Mouse (Mus musculus) megakaryocyte, embryonic 14.5 days (primary cell): ENCODE data around the gene Nlrx1.

Experiments used
- FLI1 ChIP-seq: IDR thresholded peaks from 2 replicates; pipeline ENCODE4 v1.6.1; 2012; ENCODE audit warnings: low read length, inconsistent platforms, mixed read lengths
- GATA1 ChIP-seq: IDR thresholded peaks from 3 replicates; pipeline ENCODE4 v1.6.1; 2012; ENCODE audit warnings: mixed read lengths, low read length, inconsistent platforms, borderline replicate concordance

- TF ChIP-seq FLI1, result no peak
- TF ChIP-seq GATA1, result no peak
Observed at GRCm38 (mm10) chr9:44231609-44232008, 36.8 kb downstream of the Nlrx1 start.
